Mouse (Mus musculus) C2C12 (cell line): ENCODE measurements around the gene Sbf2. TPM values are rescaled to one million over a fixed set of nuclear protein-coding genes. Genes with fewer than 3 reads are reported as not detected.

Experiments used
- H3K27me3 ChIP-seq: one replicate; pipeline ENCODE4 v1.6.1; 2011; ENCODE audit not compliant: control insufficient read depth, insufficient read depth, insufficient read length
- H3K36me3 ChIP-seq: one replicate; pipeline ENCODE4 v1.6.1; 2011; ENCODE audit not compliant: control insufficient read depth, insufficient read depth
- H3K4me3 ChIP-seq: one replicate; pipeline ENCODE4 v1.5.1; 2011; ENCODE audit warnings: mild to moderate bottlenecking, control low read depth; ENCODE audit not compliant: poor library complexity, insufficient read depth, severe bottlenecking
- H3K79me2 ChIP-seq: one replicate; pipeline ENCODE4 v1.6.1; 2011; ENCODE audit not compliant: control insufficient read depth, insufficient read depth
- H3K79me3 ChIP-seq: one replicate; pipeline ENCODE4 v1.6.1; 2011; ENCODE audit warnings: low read depth, control low read depth
- H3ac ChIP-seq: one replicate; pipeline ENCODE3; 2011; ENCODE audit warnings: low read depth; ENCODE audit not compliant: control insufficient read depth, insufficient read length
- CEBPB ChIP-seq: IDR thresholded peaks from one replicate; pipeline ENCODE4 v1.6.1; 2011; ENCODE audit warnings: low read depth, mild to moderate bottlenecking, control low read depth, moderate library complexity
- CTCF ChIP-seq: IDR thresholded peaks from one replicate; pipeline ENCODE4 v1.5.1; 2011; ENCODE audit not compliant: control insufficient read depth, insufficient read depth, insufficient read length
- FOSL1 ChIP-seq: IDR thresholded peaks from one replicate; pipeline ENCODE4 v1.8.0; 2011; ENCODE audit warnings: mild to moderate bottlenecking, low read length; ENCODE audit not compliant: poor library complexity, insufficient read depth, severe bottlenecking
- MAX ChIP-seq: IDR thresholded peaks from one replicate; pipeline ENCODE4 v1.6.1; 2011; ENCODE audit warnings: mild to moderate bottlenecking, control low read depth
- MYOD1 ChIP-seq: IDR thresholded peaks from one replicate; pipeline ENCODE4 v1.6.1; 2011; ENCODE audit warnings: low read depth; ENCODE audit not compliant: control insufficient read depth, insufficient read length
- MYOG ChIP-seq: IDR thresholded peaks from one replicate; pipeline ENCODE4 v1.6.1; 2011; ENCODE audit not compliant: control insufficient read depth, insufficient read length; ENCODE audit errors: extremely low read depth
- USF1 ChIP-seq: IDR thresholded peaks from one replicate; pipeline ENCODE4 v1.6.1; 2011; ENCODE audit warnings: low read depth, mild to moderate bottlenecking, control low read depth, moderate library complexity
- polyA plus RNA-seq: library from polyadenylated mRNA; unstranded; fragments of >200 nt; fragmentation: generic; extraction: Trizol; gene quantifications from one replicate; pipeline ENCODE4 v1.2.1, GENCODE M21; 2012; ENCODE audit warnings: missing spikeins

The Sbf2 gene
- polyA plus RNA-seq, 1 experiment, result 7.5 TPM

DNA sequence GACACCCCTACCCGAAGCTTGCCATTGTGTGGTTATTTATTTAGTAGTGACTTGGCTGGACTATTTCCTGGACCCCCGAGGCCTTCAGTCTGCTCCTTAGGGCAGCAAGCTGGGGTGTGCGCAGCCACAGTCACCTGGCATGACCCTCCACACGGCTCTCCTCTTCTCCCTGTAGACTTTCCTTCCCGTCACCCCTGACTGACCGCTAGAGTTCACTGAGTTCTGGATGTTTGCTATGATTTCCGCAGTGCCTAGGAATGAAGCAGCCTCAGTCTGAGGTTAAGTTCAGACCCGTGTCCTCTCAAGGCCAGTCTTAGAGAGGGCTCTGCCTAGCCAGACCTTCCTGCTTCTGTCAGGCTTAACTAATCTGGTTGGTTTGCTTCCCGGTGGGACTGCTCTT lies 342.9 kb downstream of the Sbf2 start:
- Histone ChIP-seq H3K36me3 (peaks cover 23% of the 10 kb centered on the region), H3K79me2 (no peaks in the 10 kb centered on the region), H3K27me3 (no peaks in the 10 kb centered on the region), H3ac (no peak overlapping the region), H3K79me3 (no peaks in the 10 kb centered on the region), H3K4me3 (no peak overlapping the region)
- TF ChIP-seq FOSL1 (no peak), CTCF (no peak), MYOD1 (no peak), CEBPB (no peak), MYOG (no peak), MAX (no peak), USF1 (no peak)

DNA sequence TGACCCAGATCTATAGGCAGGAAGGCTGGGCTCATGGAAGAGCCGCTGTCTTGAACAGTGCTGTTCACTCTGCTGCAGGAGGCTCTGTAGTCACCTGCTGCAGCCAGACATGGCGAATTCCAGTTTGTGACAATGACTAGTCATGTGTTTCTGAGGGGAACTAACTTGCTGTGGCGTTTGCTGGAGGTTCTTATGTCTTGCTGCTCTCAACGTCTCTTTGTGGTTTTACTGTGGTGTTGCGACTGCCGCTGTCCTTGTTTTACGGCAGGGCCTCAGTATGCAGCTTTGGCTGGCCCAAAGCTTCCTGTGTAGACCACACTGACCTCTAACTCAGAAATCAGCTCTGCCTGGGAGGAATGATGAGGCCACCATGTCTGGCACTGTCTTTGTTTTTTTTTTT lies 344.3 kb downstream of the Sbf2 start:
- peaks cover 15% of the 10 kb centered on the region for H3K36me3 ChIP-seq
- H3K79me2 ChIP-seq, result no peaks in the 10 kb centered on the region
- no peak overlapping the region for H3K4me3 ChIP-seq
- no peaks in the 10 kb centered on the region for H3K79me3 ChIP-seq
- no peaks in the 10 kb centered on the region for H3K27me3 ChIP-seq
- TF ChIP-seq CTCF (no peak), MYOD1 (no peak), MYOG (no peak), USF1 (no peak), CEBPB (no peak), MAX (no peak), FOSL1 (no peak)
- no peak overlapping the region for H3ac ChIP-seq

DNA sequence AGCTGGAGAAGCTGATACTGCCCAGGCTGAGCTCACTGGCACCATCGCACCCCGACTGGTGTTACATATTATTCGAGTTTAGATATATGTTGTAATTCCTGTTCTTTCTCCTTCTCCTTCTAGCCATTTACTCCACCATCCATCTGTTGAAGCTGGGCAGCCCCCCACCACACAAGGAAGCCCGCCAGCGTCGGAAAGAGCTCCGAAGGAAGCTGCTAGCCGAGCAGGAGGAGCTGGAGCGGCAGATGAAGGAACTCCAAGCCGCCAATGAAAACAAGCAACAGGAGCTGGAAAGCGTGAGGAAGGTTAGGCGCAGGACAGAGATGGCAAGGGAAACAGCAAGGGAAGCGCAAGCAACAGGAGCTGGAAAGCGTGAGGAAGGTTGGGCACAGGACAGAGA lies 344.9 kb downstream of the Sbf2 start:
- H3K79me3 ChIP-seq, result no peaks in the 10 kb centered on the region
- no peak for TF ChIP-seq USF1
- no peak for TF ChIP-seq CEBPB
- no peak for TF ChIP-seq FOSL1
- TF ChIP-seq MYOD1, result no peak
- TF ChIP-seq MAX, result no peak
- TF ChIP-seq MYOG, result no peak
- no peak for TF ChIP-seq CTCF
- H3ac ChIP-seq, result no peak overlapping the region
- no peaks in the 10 kb centered on the region for H3K79me2 ChIP-seq
- no peak overlapping the region for H3K4me3 ChIP-seq
- no peaks in the 10 kb centered on the region for H3K27me3 ChIP-seq
- H3K36me3 ChIP-seq, result peaks cover 12% of the 10 kb centered on the region

GRCm38 (mm10) chr7:110268511-110268910 lies 346.2 kb downstream of the Sbf2 start:
- Histone ChIP-seq H3K79me3 (no peaks in the 10 kb centered on the region), H3K4me3 (no peak overlapping the region), H3K27me3 (no peaks in the 10 kb centered on the region), H3ac (no peak overlapping the region), H3K79me2 (no peaks in the 10 kb centered on the region), H3K36me3 (peaks cover 2% of the 10 kb centered on the region)
- no peak for TF ChIP-seq MAX
- TF ChIP-seq FOSL1, result no peak
- no peak for TF ChIP-seq MYOD1
- no peak for TF ChIP-seq CEBPB
- no peak for TF ChIP-seq USF1
- TF ChIP-seq CTCF, result no peak
- no peak for TF ChIP-seq MYOG

DNA sequence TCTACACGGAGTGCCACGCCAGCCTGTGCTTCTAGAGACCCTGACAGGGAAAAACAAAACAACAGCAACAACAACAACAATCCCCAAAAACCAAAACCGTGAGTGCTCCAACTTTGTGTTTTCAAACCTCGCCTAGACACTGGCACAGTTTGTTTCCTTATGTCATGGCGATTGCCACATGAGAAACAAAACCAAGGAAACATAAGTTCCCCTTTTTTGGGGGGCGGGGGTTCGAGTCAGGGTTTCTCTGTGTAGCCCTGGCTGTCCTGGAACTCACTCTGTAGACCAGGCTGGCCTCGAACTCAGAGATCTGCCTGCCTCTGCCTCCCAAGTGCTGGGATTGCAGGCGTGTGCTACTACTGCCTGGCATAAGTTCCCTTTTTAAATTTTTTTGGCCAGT lies 346.7 kb downstream of the Sbf2 start:
- H3K36me3 ChIP-seq, result no peaks in the 10 kb centered on the region
- H3K27me3 ChIP-seq, result no peaks in the 10 kb centered on the region
- no peaks in the 10 kb centered on the region for H3K79me2 ChIP-seq
- no peaks in the 10 kb centered on the region for H3K79me3 ChIP-seq
- no peak for TF ChIP-seq MAX
- TF ChIP-seq MYOD1, result no peak
- no peak for TF ChIP-seq FOSL1
- no peak for TF ChIP-seq USF1
- TF ChIP-seq CEBPB, result no peak
- no peak for TF ChIP-seq CTCF
- no peak for TF ChIP-seq MYOG
- no peak overlapping the region for H3K4me3 ChIP-seq
- no peak overlapping the region for H3ac ChIP-seq

DNA sequence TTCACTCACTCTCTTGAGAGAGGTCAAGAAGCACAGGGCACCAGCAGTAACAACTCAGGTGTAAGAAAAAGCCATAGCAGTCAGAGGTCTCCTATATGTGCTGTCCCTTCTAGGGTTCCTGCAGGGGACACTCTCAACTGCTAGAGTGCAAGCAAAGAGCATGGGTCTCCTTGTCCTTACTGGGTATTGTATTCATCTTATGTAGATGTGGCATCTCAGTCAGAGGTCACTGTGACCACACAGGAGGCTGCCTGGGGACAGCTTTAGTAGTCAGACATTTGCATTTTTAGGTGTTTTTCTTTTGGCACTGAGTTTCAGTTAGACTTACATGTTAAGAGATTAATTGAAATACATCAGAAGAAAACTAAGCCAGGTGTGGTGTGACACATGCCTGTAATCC lies 347.7 kb downstream of the Sbf2 start:
- H3K79me2 ChIP-seq, result no peaks in the 10 kb centered on the region
- no peaks in the 10 kb centered on the region for H3K36me3 ChIP-seq
- no peak overlapping the region for H3ac ChIP-seq
- TF ChIP-seq FOSL1, result no peak
- no peak for TF ChIP-seq MYOD1
- no peak for TF ChIP-seq MYOG
- TF ChIP-seq CEBPB, result no peak
- no peak for TF ChIP-seq USF1
- no peak for TF ChIP-seq MAX
- no peaks in the 10 kb centered on the region for H3K27me3 ChIP-seq
- H3K79me3 ChIP-seq, result no peaks in the 10 kb centered on the region
- no peak overlapping the region for H3K4me3 ChIP-seq
